Comparison of ENCODE assay signal across 26 mouse cellular contexts in the genomic region with DNA sequence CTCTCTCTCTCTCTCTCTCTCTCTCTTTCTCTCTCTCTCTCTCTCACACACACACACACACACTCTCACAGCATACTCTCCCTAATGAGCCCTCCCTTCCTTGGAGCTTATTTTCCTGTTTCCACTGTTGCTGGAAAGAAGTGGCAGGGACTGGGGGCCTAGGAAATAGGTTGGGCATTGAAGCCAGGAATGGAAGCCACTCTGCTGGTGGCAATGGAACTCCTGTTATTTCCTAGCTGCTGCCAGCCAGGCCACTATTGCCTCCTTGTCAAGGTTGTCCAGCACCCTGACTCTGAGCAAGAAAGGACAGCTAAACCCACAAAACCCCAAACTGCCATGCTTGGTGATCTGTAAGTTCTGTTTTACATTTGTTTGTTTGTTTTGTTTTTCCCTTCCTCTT. TPM values are rescaled to one million over a fixed set of nuclear protein-coding genes. Genes with fewer than 3 reads are reported as not detected.
DNase-seq lines count a peak whose midpoint lies in the region; ATAC-seq and TF ChIP-seq lines count a peak whose summit lies in the region.
"Had no signal": no experiment of that assay in that cellular context is flagged by ENCODE, and none has a peak within 500 bp of the region (broad histone marks: within the 10 kb centered on the region; RNA-seq: fewer than 3 reads in every experiment).

No protein-coding gene starts in this region.

- TF ChIP-seq CTCF in gastrocnemius, adult 2 months (IDR thresholded peaks at IDR 0.05): no peak

- DNase-seq in adrenal gland, postnatal 14 days: peak; percentile 14
- DNase-seq in adrenal gland, postnatal 4 days (ENCODE audit: low spot score in 2 of 2): no peak
- no peak for DNase-seq in gastrocnemius, adult 2 months
- DNase-seq in gastrocnemius, postnatal 25 days: no peak
- no peak for DNase-seq in hindbrain, embryonic 10.5 days (ENCODE audit: low spot score)
- peak; percentile 31 for DNase-seq in brain, adult 2 months (ENCODE audit: low read depth, low spot score)
- no peak for DNase-seq in retina, embryonic 14.5 days (ENCODE audit: low spot score)
- DNase-seq: gastrocnemius, postnatal 14 days; heart, postnatal 36 days; kidney, postnatal 4 days; layer of hippocampus, adult 9-11 months; liver, embryonic 13.5 days; lung, adult 2 months; lung, postnatal 14 days; midbrain, embryonic 14.5 days; retina, postnatal 1 day; right cerebral cortex, postnatal 25 days; spleen, adult 18-20 months had no signal

- no peak for ATAC-seq in hindbrain, embryonic 12.5 days (ENCODE audit: low FRiP score)
- ATAC-seq: CD4-positive, CD25-positive, alpha-beta regulatory T cell, adult 4 months; forebrain, embryonic 16.5 days; intestine, postnatal 0 days had no signal

- no peak overlapping the region for H3K4me3 ChIP-seq in gastrocnemius, adult 2 months
- H3K4me3 ChIP-seq in hindbrain, embryonic 10.5 days: no peak overlapping the region
- no peak overlapping the region for H3K4me3 ChIP-seq in hindbrain, embryonic 12.5 days
- H3K4me3 ChIP-seq: forebrain, embryonic 10.5 days; heart, embryonic 13.5 days; kidney, embryonic 15.5 days; left cerebral cortex, adult 2 months; liver, embryonic 13.5 days had no signal

- peak overlapping the region; percentile 17; the same call in 1 of the 2 replicates for H3K27ac ChIP-seq in gastrocnemius, adult 2 months
- 0 out of 2 replicates have a peak overlapping the region, but pooled peaks have one; percentile 23 for H3K27ac ChIP-seq in hindbrain, embryonic 10.5 days
- H3K27ac ChIP-seq in hindbrain, embryonic 12.5 days: no peak overlapping the region
- H3K27ac ChIP-seq: forebrain, embryonic 10.5 days; heart, embryonic 13.5 days; kidney, embryonic 15.5 days; left cerebral cortex, adult 2 months; liver, embryonic 13.5 days had no signal

- intact Hi-C loops in gastrocnemius, adult 2 months (cut with DNase I): no loop called here

- peaks cover 25% of the 10 kb centered on the region for H3K4me1 ChIP-seq in hindbrain, embryonic 10.5 days (replicated peaks)
- peaks cover 3% of the 10 kb centered on the region; the same call in 1 of the 2 replicates for H3K4me1 ChIP-seq in hindbrain, embryonic 12.5 days

- H3K36me3 ChIP-seq in hindbrain, embryonic 10.5 days: peaks cover 6% of the 10 kb centered on the region; the same call in 1 of the 2 replicates
- no peaks in the 10 kb centered on the region for H3K36me3 ChIP-seq in hindbrain, embryonic 12.5 days
- H3K36me3 ChIP-seq: heart, embryonic 13.5 days; kidney, embryonic 15.5 days; liver, embryonic 13.5 days had no signal

- no peaks in the 10 kb centered on the region for H3K27me3 ChIP-seq in hindbrain, embryonic 10.5 days (ENCODE audit: insufficient read depth, poor library complexity, severe bottlenecking)
- no peaks in the 10 kb centered on the region for H3K27me3 ChIP-seq in hindbrain, embryonic 12.5 days
- H3K27me3 ChIP-seq: heart, embryonic 13.5 days; kidney, embryonic 15.5 days; liver, embryonic 13.5 days had no signal

- 0 out of 2 replicates have a peak, but pooled peaks cover 3% of the 10 kb centered on the region for H3K9me3 ChIP-seq in hindbrain, embryonic 10.5 days
- H3K9me3 ChIP-seq in hindbrain, embryonic 12.5 days (replicated peaks): no peaks in the 10 kb centered on the region
- H3K9me3 ChIP-seq: forebrain, embryonic 10.5 days; heart, embryonic 13.5 days; kidney, embryonic 15.5 days; liver, embryonic 13.5 days had no signal

- no peak overlapping the region for H3K4me2 ChIP-seq in hindbrain, embryonic 12.5 days (replicated peaks)
- H3K4me2 ChIP-seq: heart, embryonic 13.5 days; kidney, embryonic 15.5 days; liver, embryonic 13.5 days had no signal

- no peak overlapping the region for H3K9ac ChIP-seq in hindbrain, embryonic 12.5 days
- H3K9ac ChIP-seq: heart, embryonic 13.5 days; kidney, embryonic 15.5 days; liver, embryonic 13.5 days had no signal

RNA-seq across cellular contexts. Expression of a gene that starts 15.0 kb away (rescaled TPM):
- total RNA-seq in adrenal gland, postnatal 14 days (2021): 164 and 176 TPM in 2 replicates
- total RNA-seq in adrenal gland, postnatal 4 days (2021): 100 to 1,000 TPM; 170 TPM
- 100 to 1,000 TPM; 151 to 170 TPM for total RNA-seq in gastrocnemius, adult 2 months (2021)
- 100 to 1,000 TPM; 123 to 140 TPM for total RNA-seq in gastrocnemius, postnatal 25 days (2021)
- 201 and 212 TPM in 2 replicates for polyA plus RNA-seq in hindbrain, embryonic 10.5 days (2016; fragmentation: Nextera tagmentation; extraction: Ambion mirVana)
- polyA plus RNA-seq in hindbrain, embryonic 12.5 days (2016; fragmentation: Nextera tagmentation; extraction: Ambion mirVana): 182 and 195 TPM in 2 replicates

Comparison
In these comparisons a context has a peak if more than half of its experiments do, and no peak if none do; other contexts are left out.
1. DNase-seq: peak in adrenal gland, postnatal 14 days (single experiment) and brain, adult 2 months (single experiment); none in adrenal gland, postnatal 4 days (0 of 2), gastrocnemius, adult 2 months (single experiment), gastrocnemius, postnatal 25 days (single experiment), hindbrain, embryonic 10.5 days (single experiment) and retina, embryonic 14.5 days (single experiment).